Comparison of ENCODE assay signal across 10 mouse cellular contexts in genomic region chr4:129234488-129234887, GRCm38 (mm10). TPM values are rescaled to one million over a fixed set of nuclear protein-coding genes. Genes with fewer than 3 reads are reported as not detected.
DNase-seq lines count a peak whose midpoint lies in the region; ATAC-seq and TF ChIP-seq lines count a peak whose summit lies in the region.
"Had no signal": no experiment of that assay in that cellular context is flagged by ENCODE, and none has a peak within 500 bp of the region (broad histone marks: within the 10 kb centered on the region; RNA-seq: fewer than 3 reads in every experiment).

No protein-coding gene starts in this region.

- no peak overlapping the region for H3K4me3 ChIP-seq in left cerebral cortex, adult 2 months
- H3K4me3 ChIP-seq: embryonic facial prominence, embryonic 12.5 days had no signal

- peak; percentile 38 to 70 for DNase-seq in kidney, postnatal 25 days
- DNase-seq in layer of hippocampus, adult 8-10 months (ENCODE audit: low spot score in 2 of 2): no peak
- no peak for DNase-seq in left cerebral cortex, adult 2 months (ENCODE audit: extremely low spot score in 1 of 2, low spot score in 2 of 2)
- DNase-seq in right cerebral cortex, postnatal 14 days: no peak
- no peak for DNase-seq in gastrocnemius, postnatal 25 days
- DNase-seq: heart, postnatal 10 days had no signal

- ATAC-seq in CD4-positive, CD25-positive, alpha-beta regulatory T cell, adult 4 months: peak; percentile 54
- peak; percentile 60 for ATAC-seq in common myeloid progenitor, adult 5-6 weeks (replicated peaks; ENCODE audit: low read depth, poor library complexity, severe bottlenecking)
- ATAC-seq in megakaryocyte progenitor cell, adult 5-6 weeks (replicated peaks; ENCODE audit: poor library complexity): peak; percentile 50

- intact Hi-C loops in left cerebral cortex, adult 2 months (cut with DNase I): no loop called here

- TF ChIP-seq CTCF in left cerebral cortex, adult 2 months (IDR thresholded peaks at IDR 0.05): no peak

- H3K27ac ChIP-seq in left cerebral cortex, adult 2 months: no peak overlapping the region
- H3K27ac ChIP-seq: embryonic facial prominence, embryonic 12.5 days had no signal

RNA-seq across cellular contexts. Expression of gene C77080, which starts 26.7 kb away (rescaled TPM):
- polyA plus RNA-seq in CD4-positive, CD25-positive, alpha-beta regulatory T cell, adult 4 months (2017; shearing (Covaris generic)): under 1 TPM; 0.20 to 0.27 TPM
- total RNA-seq in common myeloid progenitor, adult 5-6 weeks (2017): 0.15 and 1.1 TPM in 2 replicates
- 0.12 and 0.25 TPM in 2 replicates for total RNA-seq in megakaryocyte progenitor cell, adult 5-6 weeks (2015)
- not detected in 2 replicates for total RNA-seq in megakaryocyte progenitor cell, adult 5-6 weeks (2017)
- 10 to 100 TPM; 10.1 to 12.6 (median 11.4) TPM for total RNA-seq in layer of hippocampus, adult 8-10 months (2022)
- 10 to 100 TPM; 22.5 to 25.9 TPM for total RNA-seq in left cerebral cortex, adult 2 months (2021)
- total RNA-seq in gastrocnemius, postnatal 25 days (2021): 1 to 10 TPM; 1.3 to 2.0 TPM

RNA-seq across cellular contexts. Expression of gene Yars, which starts 44.9 kb away (rescaled TPM):
- polyA plus RNA-seq in CD4-positive, CD25-positive, alpha-beta regulatory T cell, adult 4 months (2017; shearing (Covaris generic)): 10 to 100 TPM; 27.4 to 42.1 TPM
- 50.9 and 62.3 TPM in 2 replicates for total RNA-seq in common myeloid progenitor, adult 5-6 weeks (2017)
- 25.2 and 28.0 TPM in 2 replicates for total RNA-seq in megakaryocyte progenitor cell, adult 5-6 weeks (2015)
- 55.3 and 60.7 TPM in 2 replicates for total RNA-seq in megakaryocyte progenitor cell, adult 5-6 weeks (2017)
- 10 to 100 TPM; 85.5 to 91.6 (median 87.1) TPM for total RNA-seq in layer of hippocampus, adult 8-10 months (2022)
- 10 to 100 TPM; 87.4 to 93.1 TPM for total RNA-seq in left cerebral cortex, adult 2 months (2021)
- total RNA-seq in gastrocnemius, postnatal 25 days (2021): 10 to 100 TPM; 31.7 to 34.2 TPM

RNA-seq across cellular contexts. Expression of gene S100pbp, which starts 45.0 kb away (rescaled TPM):
- polyA plus RNA-seq in CD4-positive, CD25-positive, alpha-beta regulatory T cell, adult 4 months (2017; shearing (Covaris generic)): 10 to 100 TPM; 20.0 to 26.1 TPM
- 15.3 and 22.3 TPM in 2 replicates for total RNA-seq in common myeloid progenitor, adult 5-6 weeks (2017)
- 25.1 and 42.6 TPM in 2 replicates for total RNA-seq in megakaryocyte progenitor cell, adult 5-6 weeks (2015)
- total RNA-seq in megakaryocyte progenitor cell, adult 5-6 weeks (2017): 13.2 and 23.5 TPM in 2 replicates
- total RNA-seq in layer of hippocampus, adult 8-10 months (2022): 10 to 100 TPM; 33.2 to 41.3 (median 39.6) TPM
- total RNA-seq in left cerebral cortex, adult 2 months (2021): 10 to 100 TPM; 33.9 to 34.5 TPM
- 1 to 10 TPM; 3.5 to 4.0 TPM for total RNA-seq in gastrocnemius, postnatal 25 days (2021)

RNA-seq across cellular contexts. Expression of gene Sync, which starts 52.9 kb away (rescaled TPM):
- under 1 TPM in 1 of 2 experiments, not detected in 1; 0.46 TPM for polyA plus RNA-seq in CD4-positive, CD25-positive, alpha-beta regulatory T cell, adult 4 months (2017; shearing (Covaris generic))
- not detected in 2 replicates for total RNA-seq in common myeloid progenitor, adult 5-6 weeks (2017)
- not detected in 2 replicates for total RNA-seq in megakaryocyte progenitor cell, adult 5-6 weeks (2015)
- total RNA-seq in megakaryocyte progenitor cell, adult 5-6 weeks (2017): 0.08 TPM in 1 of 2 replicates, not detected in the other
- total RNA-seq in layer of hippocampus, adult 8-10 months (2022): 1 to 10 TPM in 3 of 4 experiments, under 1 TPM in 1; 0.63 to 2.2 (median 1.1) TPM
- total RNA-seq in left cerebral cortex, adult 2 months (2021): 1 to 10 TPM; 1.8 to 2.2 TPM
- 10 to 100 TPM; 40.2 to 44.7 TPM for total RNA-seq in gastrocnemius, postnatal 25 days (2021)

Comparison
In these comparisons a context has a peak if more than half of its experiments do, and no peak if none do; other contexts are left out.
1. DNase-seq: peak in kidney, postnatal 25 days (2 of 2); none in layer of hippocampus, adult 8-10 months (0 of 2), left cerebral cortex, adult 2 months (0 of 2), right cerebral cortex, postnatal 14 days (single experiment) and gastrocnemius, postnatal 25 days (single experiment).
2. Peak in every context shown above with its lines, with median percentiles within 50 percentile points of each other: ATAC-seq.